Mouse (Mus musculus) MEL (cell line): ENCODE data around the gene Gatb. TPM values are rescaled to one million over a fixed set of nuclear protein-coding genes. Genes with fewer than 3 reads are reported as not detected.

Experiments used
- DNase-seq: peaks from one replicate; pipeline ENCODE4 v3.0.0; 2011; ENCODE audit warnings: low read depth, low spot score
- H3K27ac ChIP-seq: 2 replicates; pipeline ENCODE4 v1.5.1; 2012; ENCODE audit warnings: low read depth, mild to moderate bottlenecking, control low read depth, low read length, moderate library complexity; ENCODE audit not compliant: control insufficient read depth
- H3K27me3 ChIP-seq, 2 experiments: fragments of 150-350 bp in 1 of 2; sonication (generic) in 1 of 2; 2 replicates each; pipeline ENCODE4 v1.6.1; 2012; ENCODE audit warnings: low read length in 2 of 2, mild to moderate bottlenecking in 2 of 2, improper control_type of control experiment in 1 of 2, moderate library complexity in 1 of 2; ENCODE audit not compliant: insufficient read depth in 2 of 2, control insufficient read depth in 1 of 2
- H3K36me3 ChIP-seq, 2 experiments: 2 replicates each; pipeline ENCODE4 v1.6.1; 2012 to 2014; ENCODE audit warnings: low read length in 2 of 2, improper control_type of control experiment in 1 of 2, inconsistent platforms in 1 of 2, mild to moderate bottlenecking in 1 of 2; ENCODE audit not compliant: insufficient read depth in 2 of 2, control insufficient read depth in 1 of 2
- H3K4me1 ChIP-seq, 2 experiments: fragments of 150-350 bp in 1 of 2; sonication (generic) in 1 of 2; 2 replicates each; pipeline ENCODE4 v1.6.1; 2012; ENCODE audit warnings: low read length in 2 of 2, improper control_type of control experiment in 1 of 2, mild to moderate bottlenecking in 1 of 2; ENCODE audit not compliant: insufficient read depth in 2 of 2, control insufficient read depth in 1 of 2
- H3K4me3 ChIP-seq, 2 experiments: fragments of 150-350 bp in 1 of 2; sonication (generic) in 1 of 2; 2 replicates each; pipeline ENCODE4 v1.5.1; 2012; ENCODE audit warnings: low read depth in 2 of 2, low read length in 2 of 2, mild to moderate bottlenecking in 2 of 2, moderate library complexity in 2 of 2, control low read depth in 1 of 2, improper control_type of control experiment in 1 of 2; ENCODE audit not compliant: control insufficient read depth in 1 of 2, insufficient read depth in 1 of 2
- H3K79me2 ChIP-seq: 2 replicates; pipeline ENCODE4 v1.6.1; 2012; ENCODE audit warnings: mild to moderate bottlenecking, low read length, moderate library complexity; ENCODE audit not compliant: control insufficient read depth, poor library complexity, insufficient read depth
- H3K9ac ChIP-seq: 2 replicates; pipeline ENCODE4 v1.6.1; 2012; ENCODE audit warnings: low read depth, mild to moderate bottlenecking, control low read depth, low read length, moderate library complexity; ENCODE audit not compliant: control insufficient read depth, poor library complexity, severe bottlenecking
- H3K9me3 ChIP-seq: fragments of 150-350 bp; sonication (generic); replicated peaks from 2 replicates; pipeline ENCODE4 v1.6.1; 2012; ENCODE audit warnings: mild to moderate bottlenecking, low read length, improper control_type of control experiment, moderate library complexity; ENCODE audit not compliant: insufficient read depth
- E2F4 ChIP-seq: IDR thresholded peaks from 2 replicates; pipeline ENCODE4 v1.6.1; 2011; ENCODE audit warnings: low read depth, low read length, improper control_type of control experiment, borderline replicate concordance
- JUND ChIP-seq: IDR thresholded peaks from 2 replicates; pipeline ENCODE4 v1.6.1; 2011; ENCODE audit warnings: low read depth, mild to moderate bottlenecking, improper control_type of control experiment, low read length
- KAT2A ChIP-seq: conservative IDR thresholded peaks from 2 replicates; pipeline ENCODE4 v1.6.1; 2012; ENCODE audit warnings: low read depth, low read length, improper control_type of control experiment, inconsistent platforms
- MXI1 ChIP-seq: IDR thresholded peaks from 2 replicates; pipeline ENCODE4 v1.6.1; 2011; ENCODE audit warnings: mild to moderate bottlenecking, low read depth, low read length, improper control_type of control experiment
- MYB ChIP-seq: IDR thresholded peaks from 2 replicates; pipeline ENCODE4 v1.6.1; 2011; ENCODE audit warnings: mild to moderate bottlenecking, low read depth, low read length, improper control_type of control experiment
- POLR2AphosphoS2 ChIP-seq: IDR thresholded peaks from 2 replicates; pipeline ENCODE4 v1.6.1; 2011; ENCODE audit warnings: low read length, improper control_type of control experiment
- POLR2AphosphoS5 ChIP-seq: IDR thresholded peaks from 2 replicates; pipeline ENCODE4 v1.6.1; 2012; ENCODE audit warnings: low read depth, borderline replicate concordance, mild to moderate bottlenecking, inconsistent platforms, low read length, moderate library complexity, mixed read lengths
- RCOR1 ChIP-seq: IDR thresholded peaks from 2 replicates; pipeline ENCODE4 v1.6.1; 2012; ENCODE audit warnings: low read depth, mild to moderate bottlenecking, inconsistent platforms, low read length, improper control_type of control experiment
- SIN3A ChIP-seq: IDR thresholded peaks from 2 replicates; pipeline ENCODE4 v1.6.1; 2012; ENCODE audit warnings: low read length, improper control_type of control experiment, inconsistent platforms
- TCF12 ChIP-seq: IDR thresholded peaks from 2 replicates; pipeline ENCODE4 v1.6.1; 2014; ENCODE audit warnings: low read depth, mild to moderate bottlenecking, inconsistent platforms, low read length, improper control_type of control experiment, moderate library complexity
- ZC3H11A ChIP-seq: IDR thresholded peaks from 2 replicates; pipeline ENCODE4 v1.6.1; 2012; ENCODE audit warnings: low read depth, mild to moderate bottlenecking, inconsistent platforms, low read length, improper control_type of control experiment
- ZKSCAN1 ChIP-seq: IDR thresholded peaks from 2 replicates; pipeline ENCODE4 v1.6.1; 2012; ENCODE audit warnings: low read depth, mild to moderate bottlenecking, inconsistent platforms, low read length, improper control_type of control experiment, moderate library complexity
- polyA plus RNA-seq, 2 experiments: library from polyadenylated mRNA; stranded (reverse) in 1 of 2; unstranded in 1 of 2; fragments of >175 nt in 1 of 2; fragments of >200 nt in 1 of 2; gene quantifications; 2 replicates each; pipeline versions ENCODE4 v1.2.1 to v1.2.4; 2012; ENCODE audit warnings: low replicate concordance in 2 of 2, low read depth in 1 of 2; ENCODE audit not compliant: insufficient read length in 2 of 2, insufficient read depth in 1 of 2, missing spikeins in 1 of 2
- total RNA-seq: library from RNA; depleted of rRNA; stranded (reverse); fragments of 300-350 nt; gene quantifications from 2 replicates; pipeline ENCODE4 v1.2.3, GENCODE M21; 2012

Gene Gatb
- total and polyA plus RNA-seq, 3 experiments: 9.1 to 16.8 TPM; not detected in 1

GRCm38 (mm10) chr3:85641751-85642150 lies 67.8 kb downstream of the Gatb start:
- Histone ChIP-seq H3K27me3 (no peaks in the 10 kb centered on the region), H3K4me3 (no peak overlapping the region), H3K79me2 (no peaks in the 10 kb centered on the region), H3K4me1 (no peaks in the 10 kb centered on the region), H3K27ac (no peak overlapping the region), H3K9me3 (no peaks in the 10 kb centered on the region), H3K36me3 (no peaks in the 10 kb centered on the region), H3K9ac (no peak overlapping the region)
- no peak for DNase-seq
- no peak for TF ChIP-seq MYB
- TF ChIP-seq E2F4: no peak
- no peak for TF ChIP-seq ZKSCAN1

- peaks cover 3% of the 10 kb centered on the region in 2 experiments for H3K4me1 ChIP-seq
- H3K27me3 ChIP-seq: no peaks in the 10 kb centered on the region
- H3K9ac ChIP-seq: no peak overlapping the region
- peaks cover 0 to 5% of the 10 kb centered on the region in 2 experiments; a peak in 2 of 4 replicates for H3K36me3 ChIP-seq
- H3K9me3 ChIP-seq: no peaks in the 10 kb centered on the region
- no peak for DNase-seq
- no peaks in the 10 kb centered on the region for H3K79me2 ChIP-seq
- no peak overlapping the region for H3K4me3 ChIP-seq
- TF ChIP-seq POLR2AphosphoS5: no peak
- TF ChIP-seq MXI1: no peak
- TF ChIP-seq POLR2AphosphoS2: no peak
- no peak for TF ChIP-seq TCF12
- no peak for TF ChIP-seq SIN3A
- no peak for TF ChIP-seq ZC3H11A
- no peak for TF ChIP-seq RCOR1
- H3K27ac ChIP-seq: no peak overlapping the region
Measured at GRCm38 (mm10) chr3:85644814-85645213, 70.9 kb downstream of the Gatb start.

- no peaks in the 10 kb centered on the region for H3K9me3 ChIP-seq
- DNase-seq: no peak
- H3K4me1 ChIP-seq: peaks cover 3 to 8% of the 10 kb centered on the region in 2 experiments
- no peak for TF ChIP-seq KAT2A
- no peak for TF ChIP-seq JUND
- no peak for TF ChIP-seq MYB
- TF ChIP-seq, all 39 proteins: peak for 0
- Histone ChIP-seq H3K27ac (no peak overlapping the region), H3K9ac (no peak overlapping the region), H3K4me3 (no peak overlapping the region), H3K36me3 (peaks cover 0 to 11% of the 10 kb centered on the region in 2 experiments; a peak in 2 of 4 replicates), H3K27me3 (no peaks in the 10 kb centered on the region), H3K79me2 (no peaks in the 10 kb centered on the region)
Measured at GRCm38 (mm10) chr3:85645517-85646004, 71.6 kb downstream of the Gatb start.
